Mouse (Mus musculus) midbrain, embryonic 11.5 days (tissue): Measurements from ENCODE around the gene Fam214a. TPM values are rescaled to one million over a fixed set of nuclear protein-coding genes. Genes with fewer than 3 reads are reported as not detected.

Source experiments
- ATAC-seq: fragments of 200-750 bp; cut with Nextera tagmentation; 2 replicates; pipeline ENCODE4 v1.8.0; 2017; ENCODE audit warnings: moderate TSS enrichment, moderate library complexity; ENCODE audit not compliant: low FRiP score
- DNase-seq: peaks from one replicate; pipeline ENCODE4 v3.0.0; 2015; ENCODE audit warnings: low spot score; ENCODE audit errors: missing footprints
- H3K27ac ChIP-seq: fragments of 300-500 bp; sonication (generic); 2 replicates; pipeline ENCODE4 v1.5.1; 2014; ENCODE audit warnings: low read depth, low read length
- H3K27me3 ChIP-seq: fragments of 300-500 bp; sonication (generic); 2 replicates; pipeline ENCODE4 v1.6.1; 2014; ENCODE audit warnings: mild to moderate bottlenecking, low read length, moderate library complexity, mixed read lengths; ENCODE audit not compliant: control insufficient read depth, insufficient read depth
- H3K36me3 ChIP-seq: fragments of 300-500 bp; sonication (generic); 2 replicates; pipeline ENCODE4 v1.6.1; 2014; ENCODE audit warnings: mild to moderate bottlenecking, low read length, moderate library complexity, mixed read lengths; ENCODE audit not compliant: control insufficient read depth, insufficient read depth
- H3K4me1 ChIP-seq: fragments of 300-500 bp; sonication (generic); 2 replicates; pipeline ENCODE4 v1.6.1; 2014; ENCODE audit warnings: low read length; ENCODE audit not compliant: control insufficient read depth, insufficient read depth
- H3K4me2 ChIP-seq: fragments of 300-500 bp; sonication (generic); 2 replicates; pipeline ENCODE4 v1.6.1; 2014; ENCODE audit warnings: mild to moderate bottlenecking, moderate library complexity
- H3K4me3 ChIP-seq: fragments of 300-500 bp; sonication (generic); 2 replicates; pipeline ENCODE4 v1.5.1; 2014; ENCODE audit warnings: low read depth, low read length
- H3K9ac ChIP-seq: fragments of 300-500 bp; sonication (generic); 2 replicates; pipeline ENCODE4 v1.6.1; 2014; ENCODE audit warnings: low read length
- H3K9me3 ChIP-seq: fragments of 300-500 bp; sonication (generic); 2 replicates; pipeline ENCODE4 v1.6.1; 2016; ENCODE audit warnings: low read length; ENCODE audit not compliant: control insufficient read depth
- WGBS: fragments of 180-500 bp; shearing (Covaris S2); extraction: QIAGEN DNeasy Blood & Tissue Kit; methylation state at CpG from one replicate; pipeline ENCODE4 v1.1.7; 2014; 5-methylcytosine and 5-hydroxymethylcytosine counted together
- polyA plus RNA-seq: library from polyadenylated mRNA; unstranded; fragments of >200 nt; fragmentation: Nextera tagmentation; extraction: Ambion mirVana; gene quantifications from 2 replicates; pipeline ENCODE4 v1.2.1, GENCODE M21; 2014

The Fam214a gene
- polyA plus RNA-seq, 1 experiment from 2014 or later: 18.9 TPM

- Histone ChIP-seq H3K9ac (no peak overlapping the region), H3K36me3 (no peaks in the 10 kb centered on the region), H3K9me3 (no peaks in the 10 kb centered on the region), H3K4me2 (no peak overlapping the region), H3K27ac (no peak overlapping the region), H3K27me3 (no peaks in the 10 kb centered on the region), H3K4me3 (no peak overlapping the region), H3K4me1 (no peaks in the 10 kb centered on the region)
- DNase-seq (no peak), ATAC-seq (no peak)
- WGBS: 86% methylated on average over 6 of the region's 6 CpGs
These were observed 48.3 kb downstream of the Fam214a start for GRCm38 (mm10) chr9:75001006-75001405.

GRCm38 (mm10) chr9:75001611-75002204 lies 49.0 kb downstream of the Fam214a start:
- Histone ChIP-seq H3K4me1 (no peaks in the 10 kb centered on the region), H3K4me3 (no peak overlapping the region), H3K9ac (no peak overlapping the region), H3K36me3 (no peaks in the 10 kb centered on the region), H3K9me3 (no peaks in the 10 kb centered on the region), H3K27me3 (no peaks in the 10 kb centered on the region), H3K27ac (no peak overlapping the region), H3K4me2 (no peak overlapping the region)
- WGBS: 87% methylated on average over 5 of the region's 5 CpGs
- DNase-seq (no peak), ATAC-seq (no peak)

GRCm38 (mm10) chr9:75002262-75002661 lies 49.6 kb downstream of the Fam214a start:
- no peak overlapping the region for H3K4me3 ChIP-seq
- H3K4me1 ChIP-seq: no peaks in the 10 kb centered on the region
- no peak overlapping the region for H3K4me2 ChIP-seq
- H3K36me3 ChIP-seq: no peaks in the 10 kb centered on the region
- no peak for DNase-seq
- no peak overlapping the region for H3K9ac ChIP-seq
- no peak overlapping the region for H3K27ac ChIP-seq
- 74% methylated on average over 3 of the region's 3 CpGs for WGBS
- H3K9me3 ChIP-seq: no peaks in the 10 kb centered on the region
- ATAC-seq: no peak
- H3K27me3 ChIP-seq: no peaks in the 10 kb centered on the region

- Histone ChIP-seq H3K27ac (no peak overlapping the region), H3K27me3 (no peaks in the 10 kb centered on the region), H3K36me3 (no peaks in the 10 kb centered on the region), H3K9ac (no peak overlapping the region), H3K4me1 (no peaks in the 10 kb centered on the region), H3K9me3 (no peaks in the 10 kb centered on the region), H3K4me3 (no peak overlapping the region), H3K4me2 (no peak overlapping the region)
- 96% methylated on average over 10 of the region's 10 CpGs for WGBS
- ATAC-seq (no peak), DNase-seq (no peak)
These were observed 51.5 kb downstream of the Fam214a start for GRCm38 (mm10) chr9:75004203-75004602.

GRCm38 (mm10) chr9:75016591-75016990 lies 63.9 kb downstream of the Fam214a start:
- Histone ChIP-seq H3K27me3 (no peaks in the 10 kb centered on the region), H3K9me3 (no peaks in the 10 kb centered on the region), H3K4me2 (no peak overlapping the region), H3K4me3 (no peak overlapping the region), H3K9ac (no peak overlapping the region), H3K27ac (no peak overlapping the region), H3K36me3 (no peaks in the 10 kb centered on the region), H3K4me1 (no peaks in the 10 kb centered on the region)
- DNase-seq (no peak), ATAC-seq (no peak)
- 93% methylated on average over 2 of the region's 2 CpGs for WGBS

- 90% methylated on average over 6 of the region's 6 CpGs for WGBS
- no peak for DNase-seq
- no peak overlapping the region for H3K27ac ChIP-seq
- H3K36me3 ChIP-seq: no peaks in the 10 kb centered on the region
- H3K4me1 ChIP-seq: no peaks in the 10 kb centered on the region
- no peaks in the 10 kb centered on the region for H3K9me3 ChIP-seq
- no peaks in the 10 kb centered on the region for H3K27me3 ChIP-seq
- no peak overlapping the region for H3K4me2 ChIP-seq
- H3K4me3 ChIP-seq: no peak overlapping the region
- ATAC-seq: no peak
- no peak overlapping the region for H3K9ac ChIP-seq
These were observed 66.5 kb downstream of the Fam214a start for GRCm38 (mm10) chr9:75019181-75019580.

GRCm38 (mm10) chr9:75019592-75019991 lies 66.9 kb downstream of the Fam214a start:
- DNase-seq (no peak), ATAC-seq (no peak)
- no peak overlapping the region for H3K9ac ChIP-seq
- H3K4me3 ChIP-seq: no peak overlapping the region
- 82% methylated on average over 3 of the region's 3 CpGs for WGBS
- no peaks in the 10 kb centered on the region for H3K27me3 ChIP-seq
- no peak overlapping the region for H3K27ac ChIP-seq
- H3K4me1 ChIP-seq: no peaks in the 10 kb centered on the region
- H3K4me2 ChIP-seq: no peak overlapping the region
- H3K9me3 ChIP-seq: no peaks in the 10 kb centered on the region
- H3K36me3 ChIP-seq: no peaks in the 10 kb centered on the region

- Histone ChIP-seq H3K27ac (no peak overlapping the region), H3K9me3 (no peaks in the 10 kb centered on the region), H3K36me3 (no peaks in the 10 kb centered on the region), H3K9ac (no peak overlapping the region), H3K4me2 (no peak overlapping the region), H3K27me3 (no peaks in the 10 kb centered on the region), H3K4me1 (no peaks in the 10 kb centered on the region), H3K4me3 (no peak overlapping the region)
- DNase-seq: no peak
- WGBS: 85% methylated on average over 4 of the region's 4 CpGs
- ATAC-seq: no peak
These were observed 67.9 kb downstream of the Fam214a start for GRCm38 (mm10) chr9:75020561-75020960.

GRCm38 (mm10) chr9:75022546-75022945 lies 69.9 kb downstream of the Fam214a start:
- no peak for ATAC-seq
- WGBS: 91% methylated on average over 7 of the region's 7 CpGs

More at GRCm38 (mm10) chr9:75022546-75022945, 69.9 kb downstream of the Fam214a start:
- Histone ChIP-seq H3K9me3 (no peaks in the 10 kb centered on the region), H3K27ac (no peak overlapping the region), H3K36me3 (no peaks in the 10 kb centered on the region), H3K9ac (no peak overlapping the region), H3K4me2 (no peak overlapping the region), H3K4me1 (no peaks in the 10 kb centered on the region), H3K4me3 (no peak overlapping the region), H3K27me3 (no peaks in the 10 kb centered on the region)
- DNase-seq: no peak
